Mouse (Mus musculus) ES-Bruce4 (cell line): ENCODE results near the gene Lca5.

Source experiments
- CTCF ChIP-seq: IDR thresholded peaks from one replicate; pipeline ENCODE4 v1.8.1; 2011; ENCODE audit warnings: low read depth, low read length
- EP300 ChIP-seq: IDR thresholded peaks from 2 replicates; pipeline ENCODE4 v1.6.1; 2011; ENCODE audit warnings: low read depth, low read length; ENCODE audit not compliant: insufficient read depth
- POLR2A ChIP-seq: IDR thresholded peaks from one replicate; pipeline ENCODE4 v1.8.1; 2011; ENCODE audit warnings: low read length; ENCODE audit not compliant: insufficient read depth

- TF ChIP-seq CTCF (no peak), POLR2A (no peak), EP300 (no peak)
Observed at GRCm38 (mm10) chr9:83440392-83441357, at the start of gene Lca5.
